Mouse (Mus musculus): ENCODE data around the gene Mucl3. TPM values are rescaled to one million over a fixed set of nuclear protein-coding genes. Genes with fewer than 3 reads are reported as not detected.

Mucl3 gene
- polyA plus RNA-seq (2016; fragmentation: Nextera tagmentation; extraction: Ambion mirVana): 0.09 TPM in 1 of 2 replicates, not detected in the other

DNA sequence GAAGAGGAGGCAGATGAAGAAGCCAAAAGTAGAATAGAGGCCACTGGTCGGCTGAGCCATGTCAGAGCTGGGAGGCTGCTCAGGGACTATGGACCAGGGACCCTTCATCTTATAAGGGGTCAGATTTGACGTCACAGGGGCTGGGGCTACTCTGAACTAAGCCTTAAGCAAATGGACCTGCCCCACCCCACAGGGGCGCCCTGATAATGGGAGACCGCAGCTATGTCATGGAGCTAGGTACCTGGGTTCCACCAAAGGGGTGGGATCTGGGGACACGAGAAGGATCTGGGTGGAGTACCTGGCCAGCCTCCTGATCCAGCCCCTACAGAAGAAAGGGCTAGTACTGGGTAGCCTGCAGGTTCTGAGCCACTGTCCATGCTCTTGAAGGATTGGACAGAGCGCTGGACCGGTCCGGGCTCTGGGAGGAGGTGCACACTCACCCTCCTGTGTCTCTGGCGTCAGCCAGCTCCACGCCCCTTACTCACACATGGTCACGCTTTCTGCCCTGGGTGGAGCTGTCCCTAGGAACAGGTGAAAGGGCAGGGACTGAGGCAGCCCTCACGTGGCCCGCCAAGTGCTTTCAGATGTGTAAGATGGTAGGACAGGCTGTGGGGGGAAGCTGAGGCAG, at the start of gene Mucl3:
Mucl3 (minus strand) TSS at position 87 of the 628 bp plus-strand sequence.
- Histone ChIP-seq H3K4me3 (replicated peaks) (no peak within 1 kb of the TSS), H3K27ac (no peak within 1 kb of the TSS), H3K36me3 (replicated peaks) (no peaks in the 10 kb centered on the region), H3K4me2 (no peak within 1 kb of the TSS), H3K27me3 (no peaks in the 10 kb centered on the region), H3K9ac (no peak within 1 kb of the TSS), H3K4me1 (no peaks in the 10 kb centered on the region), H3K9me3 (no peaks in the 10 kb centered on the region)
- ATAC-seq (ENCODE audit: low FRiP score): no peak
- 79% methylated on average over 13 of the region's 13 CpGs for WGBS

DNA sequence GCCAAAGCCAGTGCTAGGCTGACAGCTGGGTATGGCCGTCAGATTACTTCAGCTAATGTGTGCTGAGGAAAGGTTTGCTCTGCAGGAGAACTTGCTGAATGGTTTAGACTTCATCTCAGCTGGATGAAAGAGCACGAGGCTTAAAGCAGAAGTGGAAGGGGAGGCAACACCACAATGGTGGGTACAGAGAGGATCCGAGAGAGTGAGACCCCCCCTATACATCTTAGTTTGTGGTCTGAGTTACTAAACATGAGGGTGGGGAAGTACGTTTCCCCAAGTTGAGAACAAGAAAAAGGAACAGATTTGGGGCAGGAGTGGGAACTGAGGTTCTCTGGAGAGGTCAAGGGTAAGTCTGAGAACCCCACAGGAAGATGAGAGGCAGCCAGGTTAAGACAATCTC, 48.9 kb upstream of the Mucl3 start:
- 84% methylated on average over 4 of the region's 4 CpGs for WGBS
- H3K4me1 ChIP-seq: peaks cover 10% of the 10 kb centered on the region

DNA sequence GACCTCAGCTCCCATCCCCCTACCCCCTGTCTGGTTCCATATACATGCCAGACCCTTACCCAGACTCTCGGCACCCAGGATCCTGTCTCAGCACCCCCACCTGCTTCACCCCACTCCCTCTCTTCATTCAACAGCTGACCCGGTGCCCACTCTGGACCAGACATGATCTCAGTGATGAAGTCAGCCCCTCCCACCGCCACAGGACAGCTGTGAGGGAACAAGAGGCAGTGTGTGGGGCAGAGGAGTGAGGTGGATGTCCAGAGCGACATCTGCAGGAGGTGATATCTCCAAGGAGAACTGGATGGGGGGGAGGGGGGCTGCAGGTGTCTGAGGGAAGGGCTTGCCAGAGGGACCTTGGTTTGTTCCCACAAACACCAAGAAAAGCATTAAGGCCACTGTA, 48.3 kb upstream of the Mucl3 start:
- Histone ChIP-seq H3K36me3 (replicated peaks) (peaks cover 85% of the 10 kb centered on the region), H3K27ac (no peak overlapping the region), H3K27me3 (no peaks in the 10 kb centered on the region), H3K9me3 (no peaks in the 10 kb centered on the region), H3K4me3 (replicated peaks) (no peak overlapping the region), H3K4me2 (no peak overlapping the region), H3K4me1 (peaks cover 4% of the 10 kb centered on the region), H3K9ac (no peak overlapping the region)
- no peak for ATAC-seq (ENCODE audit: low FRiP score)
- 92% methylated on average over 4 of the region's 4 CpGs for WGBS

More for the DNA sequence above, 48.9 kb upstream of the Mucl3 start:
- H3K4me2 ChIP-seq: no peak overlapping the region
- ATAC-seq (ENCODE audit: low FRiP score): no peak
- H3K27me3 ChIP-seq: no peaks in the 10 kb centered on the region
- no peak overlapping the region for H3K4me3 ChIP-seq (replicated peaks)
- peaks cover 80% of the 10 kb centered on the region for H3K36me3 ChIP-seq (replicated peaks)
- no peaks in the 10 kb centered on the region for H3K9me3 ChIP-seq
- H3K9ac ChIP-seq: no peak overlapping the region
- H3K27ac ChIP-seq: no peak overlapping the region

DNA sequence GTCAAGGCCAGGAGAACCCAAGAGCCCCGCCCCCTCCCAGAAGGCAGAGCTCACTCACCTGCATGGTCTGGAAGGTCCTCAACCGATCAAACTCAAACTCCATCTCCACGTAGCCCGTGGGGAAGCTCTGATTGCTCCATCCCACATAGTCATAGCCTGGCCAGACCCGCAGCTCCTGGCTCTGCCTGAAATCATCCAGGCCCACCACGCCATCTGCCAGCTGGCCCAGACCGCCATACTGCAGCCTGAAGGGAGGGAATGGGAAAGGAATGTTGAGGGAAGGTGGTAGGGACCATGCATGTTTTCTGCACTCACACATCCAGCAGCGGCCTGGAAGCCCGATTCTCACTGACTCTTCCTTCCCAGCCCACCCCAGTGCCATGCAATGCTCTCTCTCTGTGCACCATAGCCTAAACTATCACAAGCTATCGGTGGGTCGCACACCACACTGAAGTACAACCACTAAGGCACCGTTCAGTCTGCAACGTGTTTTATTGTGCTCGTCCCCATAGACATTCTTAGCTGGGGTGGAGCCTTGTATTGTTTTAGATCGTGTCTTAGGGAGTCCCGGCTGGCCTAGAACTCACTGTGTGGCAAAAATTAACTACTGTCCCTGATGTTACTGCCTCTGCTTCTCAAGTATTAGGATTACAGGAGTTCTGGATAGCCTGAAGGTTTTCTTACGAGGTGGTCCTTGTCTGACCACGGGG, 46.6 kb upstream of the Mucl3 start:
- H3K36me3 ChIP-seq (replicated peaks): peaks cover 92% of the 10 kb centered on the region
- ATAC-seq (ENCODE audit: low FRiP score): no peak
- no peak overlapping the region for H3K27ac ChIP-seq
- H3K27me3 ChIP-seq: no peaks in the 10 kb centered on the region
- no peak overlapping the region for H3K4me3 ChIP-seq (replicated peaks)
- peaks cover 16% of the 10 kb centered on the region; the same call in 1 of the 2 replicates for H3K4me1 ChIP-seq
- 93% methylated on average over 18 of the region's 18 CpGs for WGBS
- H3K4me2 ChIP-seq: no peak overlapping the region
- no peaks in the 10 kb centered on the region for H3K9me3 ChIP-seq
- no peak overlapping the region for H3K9ac ChIP-seq

GRCm38 (mm10) chr17:35688347-35689175, 45.1 kb upstream of the Mucl3 start:
- H3K4me2 ChIP-seq: no peak overlapping the region
- no peaks in the 10 kb centered on the region for H3K27me3 ChIP-seq
- H3K9ac ChIP-seq: no peak overlapping the region
- no peak overlapping the region for H3K27ac ChIP-seq
- peaks cover 17% of the 10 kb centered on the region; the same call in 1 of the 2 replicates for H3K4me1 ChIP-seq
- H3K9me3 ChIP-seq: no peaks in the 10 kb centered on the region
- H3K4me3 ChIP-seq (replicated peaks): no peak overlapping the region
- ATAC-seq (ENCODE audit: low FRiP score): no peak
- 90% methylated on average over 25 of the region's 25 CpGs for WGBS
- H3K36me3 ChIP-seq (replicated peaks): peaks cover 100% of the 10 kb centered on the region

DNA sequence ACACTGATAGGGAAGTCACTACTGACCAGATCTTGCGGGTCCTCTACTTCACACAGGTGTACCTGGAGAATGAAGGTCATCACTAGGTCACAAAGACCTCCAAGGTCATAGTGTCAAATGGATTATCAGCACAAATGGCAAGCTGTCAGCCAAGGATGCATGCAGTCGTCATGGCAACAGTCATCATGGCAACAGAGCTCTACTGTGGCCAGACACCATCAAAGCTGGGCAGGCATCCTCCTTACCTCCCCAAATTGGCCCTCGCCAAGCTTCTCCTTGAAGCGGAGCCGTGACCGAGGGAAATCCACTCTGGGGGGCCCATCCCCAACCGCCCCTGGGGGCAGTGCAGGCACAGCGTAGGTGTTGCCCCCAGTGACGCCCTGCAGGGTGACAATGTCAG, 41.6 kb upstream of the Mucl3 start:
- WGBS: 81% methylated on average over 9 of the region's 9 CpGs
- peaks cover 100% of the 10 kb centered on the region for H3K36me3 ChIP-seq (replicated peaks)
- H3K27ac ChIP-seq: peak overlapping the region; percentile 31
- ATAC-seq (ENCODE audit: low FRiP score): peak; percentile 28; the same call in 1 of the 2 replicates
- no peaks in the 10 kb centered on the region for H3K9me3 ChIP-seq
- no peak overlapping the region for H3K9ac ChIP-seq
- no peak overlapping the region for H3K4me3 ChIP-seq (replicated peaks)
- no peak overlapping the region for H3K4me2 ChIP-seq
- H3K4me1 ChIP-seq: peaks cover 17% of the 10 kb centered on the region; the same call in 1 of the 2 replicates
- no peaks in the 10 kb centered on the region for H3K27me3 ChIP-seq

- no peaks in the 10 kb centered on the region for H3K9me3 ChIP-seq
- ATAC-seq (ENCODE audit: low FRiP score): no peak
- no peaks in the 10 kb centered on the region for H3K27me3 ChIP-seq
- WGBS: 89% methylated on average over 13 of the region's 13 CpGs
- H3K27ac ChIP-seq: no peak overlapping the region
- H3K36me3 ChIP-seq (replicated peaks): peaks cover 74% of the 10 kb centered on the region
- no peak overlapping the region for H3K9ac ChIP-seq
- H3K4me1 ChIP-seq: peaks cover 17% of the 10 kb centered on the region; the same call in 1 of the 2 replicates
- H3K4me2 ChIP-seq: no peak overlapping the region
- no peak overlapping the region for H3K4me3 ChIP-seq (replicated peaks)
Observed at GRCm38 (mm10) chr17:35681986-35682385, 38.5 kb upstream of the Mucl3 start.

GRCm38 (mm10) chr17:35680591-35680990, 37.1 kb upstream of the Mucl3 start:
- no peaks in the 10 kb centered on the region for H3K27me3 ChIP-seq
- peak; percentile 16; the same call in 1 of the 2 replicates for ATAC-seq (ENCODE audit: low FRiP score)
- peak overlapping the region; percentile 43; the same call in 1 of the 2 replicates for H3K27ac ChIP-seq
- peaks cover 60% of the 10 kb centered on the region for H3K36me3 ChIP-seq (replicated peaks)
- no peak overlapping the region for H3K4me3 ChIP-seq (replicated peaks)
- peaks cover 6% of the 10 kb centered on the region; the same call in 1 of the 2 replicates for H3K4me1 ChIP-seq
- 63% methylated on average over 6 of the region's 6 CpGs for WGBS
- H3K4me2 ChIP-seq: no peak overlapping the region
- no peak overlapping the region for H3K9ac ChIP-seq
- H3K9me3 ChIP-seq: no peaks in the 10 kb centered on the region

- Histone ChIP-seq H3K4me3 (replicated peaks) (peak within 1 kb of the TSS; percentile 67), H3K27ac (no peak within 1 kb of the TSS), H3K27me3 (no peaks in the 10 kb centered on the region), H3K9ac (peak within 1 kb of the TSS; percentile 86), H3K9me3 (no peaks in the 10 kb centered on the region), H3K36me3 (replicated peaks) (peaks cover 13% of the 10 kb centered on the region; the same call in 1 of the 2 replicates), H3K4me2 (peak within 1 kb of the TSS; percentile 91), H3K4me1 (peaks cover 11% of the 10 kb centered on the region)
- peak; percentile 95 for ATAC-seq (ENCODE audit: low FRiP score)
- WGBS: 2% methylated on average over 23 of the region's 23 CpGs
Observed at GRCm38 (mm10) chr17:35673416-35674035, 30.0 kb upstream of the Mucl3 start, which contains the start of gene Gtf2h4. Gtf2h4 (minus strand) TSS chr17:35673739.

GRCm38 (mm10) chr17:35672527-35672926, 29.0 kb upstream of the Mucl3 start:
- WGBS: 89% methylated on average over 6 of the region's 6 CpGs
- no peak overlapping the region for H3K9ac ChIP-seq

DNA sequence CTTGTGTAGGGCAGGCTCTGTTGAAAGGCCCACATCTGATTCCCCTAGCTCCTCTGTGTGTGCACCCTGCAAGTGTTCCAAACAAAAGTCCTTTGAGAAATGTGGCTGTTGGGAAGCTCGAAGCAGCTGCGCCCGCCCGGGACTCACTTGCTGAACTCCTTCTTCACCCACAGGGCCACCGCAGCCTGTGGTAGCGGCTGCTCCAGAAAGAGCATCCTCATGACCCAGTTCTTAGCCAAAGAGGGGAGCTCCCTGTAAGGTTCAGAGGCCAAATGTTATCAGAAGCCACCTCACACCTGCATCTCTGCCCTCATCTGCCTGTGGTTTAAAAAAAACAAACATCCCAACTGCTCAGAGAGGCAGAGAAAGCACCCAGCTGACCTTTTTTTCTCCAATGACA, 28.4 kb upstream of the Mucl3 start:
- Histone ChIP-seq H3K4me3 (replicated peaks) (no peak overlapping the region), H3K27me3 (no peaks in the 10 kb centered on the region), H3K36me3 (replicated peaks) (peaks cover 13% of the 10 kb centered on the region; the same call in 1 of the 2 replicates), H3K4me1 (peaks cover 20% of the 10 kb centered on the region), H3K4me2 (no peak overlapping the region), H3K9ac (no peak overlapping the region), H3K9me3 (no peaks in the 10 kb centered on the region), H3K27ac (no peak overlapping the region)
- ATAC-seq (ENCODE audit: low FRiP score): no peak
- WGBS: 91% methylated on average over 6 of the region's 6 CpGs

More at GRCm38 (mm10) chr17:35672527-35672926, 29.0 kb upstream of the Mucl3 start:
- Histone ChIP-seq H3K4me1 (peaks cover 18% of the 10 kb centered on the region), H3K4me2 (no peak overlapping the region), H3K27me3 (no peaks in the 10 kb centered on the region), H3K9me3 (no peaks in the 10 kb centered on the region), H3K4me3 (replicated peaks) (peak overlapping the region; percentile 67; the same call in 1 of the 2 replicates), H3K36me3 (replicated peaks) (peaks cover 13% of the 10 kb centered on the region; the same call in 1 of the 2 replicates), H3K27ac (no peak overlapping the region)
- ATAC-seq (ENCODE audit: low FRiP score): no peak

Data from forebrain, embryonic 12.5 days (tissue).